Mouse (Mus musculus) hindbrain, embryonic 11.5 days (tissue): ENCODE data around the gene Nup98. TPM values are rescaled to one million over a fixed set of nuclear protein-coding genes. Genes with fewer than 3 reads are reported as not detected.

ENCODE experiments used
- ATAC-seq: fragments of 200-750 bp; cut with Nextera tagmentation; 2 replicates; pipeline ENCODE4 v1.8.0; 2017; ENCODE audit warnings: mild to moderate bottlenecking, moderate TSS enrichment, moderate library complexity; ENCODE audit not compliant: low FRiP score
- DNase-seq: peaks from one replicate; pipeline ENCODE4 v3.0.0-alpha.2; 2015; ENCODE audit warnings: low spot score
- H3K27ac ChIP-seq: fragments of 300-500 bp; sonication (generic); 2 replicates; pipeline ENCODE4 v1.5.1; 2014; ENCODE audit warnings: mild to moderate bottlenecking, low read depth, low read length
- H3K27me3 ChIP-seq: fragments of 300-500 bp; sonication (generic); 2 replicates; pipeline ENCODE4 v1.6.1; 2014; ENCODE audit warnings: mild to moderate bottlenecking, low read length, moderate library complexity, mixed read lengths; ENCODE audit not compliant: control insufficient read depth, insufficient read depth
- H3K36me3 ChIP-seq: fragments of 300-500 bp; sonication (generic); 2 replicates; pipeline ENCODE4 v1.6.1; 2014; ENCODE audit warnings: mild to moderate bottlenecking, low read length, moderate library complexity, mixed read lengths; ENCODE audit not compliant: control insufficient read depth, insufficient read depth
- H3K4me1 ChIP-seq: fragments of 300-500 bp; sonication (generic); replicated peaks from 2 replicates; pipeline ENCODE4 v1.6.1; 2014; ENCODE audit warnings: low read length, mixed read lengths; ENCODE audit not compliant: control insufficient read depth, insufficient read depth
- H3K4me2 ChIP-seq: fragments of 300-500 bp; sonication (generic); replicated peaks from 2 replicates; pipeline ENCODE4 v1.6.1; 2014; ENCODE audit warnings: mild to moderate bottlenecking, low read depth, low read length
- H3K4me3 ChIP-seq: fragments of 300-500 bp; sonication (generic); 2 replicates; pipeline ENCODE4 v1.5.1; 2014; ENCODE audit warnings: low read depth, low read length
- H3K9ac ChIP-seq: fragments of 300-500 bp; sonication (generic); 2 replicates; pipeline ENCODE4 v1.6.1; 2014; ENCODE audit warnings: low read depth, low read length
- H3K9me3 ChIP-seq: fragments of 300-500 bp; sonication (generic); 2 replicates; pipeline ENCODE4 v1.6.1; 2016; ENCODE audit warnings: low read length; ENCODE audit not compliant: control insufficient read depth
- WGBS: fragments of 180-500 bp; shearing (Covaris S2); extraction: QIAGEN DNeasy Blood & Tissue Kit; methylation state at CpG from one replicate; pipeline ENCODE4 v1.1.7; 2014; 5-methylcytosine and 5-hydroxymethylcytosine counted together
- polyA plus RNA-seq: library from polyadenylated mRNA; unstranded; fragments of >200 nt; fragmentation: Nextera tagmentation; extraction: Ambion mirVana; gene quantifications from 2 replicates; pipeline ENCODE4 v1.2.1, GENCODE M21; 2014

The Nup98 gene
- polyA plus RNA-seq, 1 experiment from 2014 or later = 42.1 TPM

GRCm38 (mm10) chr7:102117382-102117781 is 92.6 kb downstream of the Nup98 start:
- no peak for DNase-seq
- no peak for ATAC-seq
- H3K4me3 ChIP-seq = no peak overlapping the region
- H3K27ac ChIP-seq = no peak overlapping the region
- H3K36me3 ChIP-seq = peaks cover 16% of the 10 kb centered on the region; the same call in 1 of the 2 replicates
- H3K9ac ChIP-seq = no peak overlapping the region
- H3K4me2 ChIP-seq = no peak overlapping the region
- H3K4me1 ChIP-seq = no peaks in the 10 kb centered on the region
- no peaks in the 10 kb centered on the region for H3K9me3 ChIP-seq
- no peaks in the 10 kb centered on the region for H3K27me3 ChIP-seq
- WGBS = 82% methylated on average over 6 of the region's 6 CpGs

GRCm38 (mm10) chr7:102116579-102117331 is 93.2 kb downstream of the Nup98 start, which contains the start of gene Chrna10:
Gene Chrna10, minus strand, starts transcription at chr7:102116828.
- no peak within 1 kb of the TSS for H3K9ac ChIP-seq
- no peaks in the 10 kb centered on the region for H3K4me1 ChIP-seq
- ATAC-seq = no peak
- H3K4me3 ChIP-seq = no peak within 1 kb of the TSS
- no peak within 1 kb of the TSS for H3K4me2 ChIP-seq
- no peaks in the 10 kb centered on the region for H3K9me3 ChIP-seq
- peaks cover 10% of the 10 kb centered on the region; the same call in 1 of the 2 replicates for H3K36me3 ChIP-seq
- no peak for DNase-seq
- no peak within 1 kb of the TSS for H3K27ac ChIP-seq
- WGBS = 64% methylated on average over 7 of the region's 7 CpGs
- no peaks in the 10 kb centered on the region for H3K27me3 ChIP-seq

GRCm38 (mm10) chr7:102113151-102113729 is 96.7 kb downstream of the Nup98 start:
- no peak for DNase-seq
- WGBS = 80% methylated on average over 45 of the region's 45 CpGs
- no peaks in the 10 kb centered on the region for H3K4me1 ChIP-seq

GRCm38 (mm10) chr7:102109746-102110145 is 100.2 kb downstream of the Nup98 start:
- 92% methylated on average over 4 of the region's 4 CpGs for WGBS
- no peak overlapping the region for H3K4me3 ChIP-seq
- no peaks in the 10 kb centered on the region; the same call in 1 of the 2 replicates for H3K4me1 ChIP-seq
- no peak overlapping the region for H3K27ac ChIP-seq
- H3K36me3 ChIP-seq = no peaks in the 10 kb centered on the region
- DNase-seq (no peak), ATAC-seq (no peak)
- H3K4me2 ChIP-seq = no peak overlapping the region
- H3K9me3 ChIP-seq = no peaks in the 10 kb centered on the region
- H3K27me3 ChIP-seq = no peaks in the 10 kb centered on the region
- no peak overlapping the region for H3K9ac ChIP-seq

More at GRCm38 (mm10) chr7:102113151-102113729, 96.7 kb downstream of the Nup98 start:
- Histone ChIP-seq H3K9me3 (no peaks in the 10 kb centered on the region), H3K27me3 (no peaks in the 10 kb centered on the region), H3K27ac (no peak overlapping the region), H3K4me3 (no peak overlapping the region), H3K9ac (no peak overlapping the region), H3K4me2 (no peak overlapping the region), H3K36me3 (no peaks in the 10 kb centered on the region)
- no peak for ATAC-seq

GRCm38 (mm10) chr7:102109171-102109570 is 100.8 kb downstream of the Nup98 start, which contains the start of gene Art5:
Gene Art5, minus strand, starts transcription at chr7:102109489.
- ATAC-seq = no peak
- no peaks in the 10 kb centered on the region for H3K36me3 ChIP-seq
- WGBS = 82% methylated on average over 7 of the region's 7 CpGs
- H3K27me3 ChIP-seq = no peaks in the 10 kb centered on the region
- H3K27ac ChIP-seq = no peak within 1 kb of the TSS
- no peak within 1 kb of the TSS for H3K9ac ChIP-seq
- no peak for DNase-seq
- H3K4me3 ChIP-seq = no peak within 1 kb of the TSS
- no peaks in the 10 kb centered on the region for H3K9me3 ChIP-seq
- H3K4me2 ChIP-seq = no peak within 1 kb of the TSS
- H3K4me1 ChIP-seq = no peaks in the 10 kb centered on the region; the same call in 1 of the 2 replicates

GRCm38 (mm10) chr7:102108206-102108605 is 101.8 kb downstream of the Nup98 start:
- no peaks in the 10 kb centered on the region; the same call in 1 of the 2 replicates for H3K4me1 ChIP-seq
- ATAC-seq = no peak

GRCm38 (mm10) chr7:102106700-102107141 is 103.3 kb downstream of the Nup98 start:
- Histone ChIP-seq H3K36me3 (no peaks in the 10 kb centered on the region), H3K4me2 (peak overlapping the region; percentile 30), H3K9ac (no peak overlapping the region; the same call in 1 of the 2 replicates), H3K27me3 (no peaks in the 10 kb centered on the region), H3K9me3 (no peaks in the 10 kb centered on the region), H3K4me3 (peak overlapping the region; percentile 4; the same call in 1 of the 2 replicates), H3K27ac (no peak overlapping the region), H3K4me1 (peaks cover 3% of the 10 kb centered on the region; the same call in 1 of the 2 replicates)
- 17% methylated on average over 23 of the region's 23 CpGs for WGBS
- DNase-seq = peak; percentile 26
- ATAC-seq = peak; percentile 17; the same call in 1 of the 2 replicates

More at GRCm38 (mm10) chr7:102108206-102108605, 101.8 kb downstream of the Nup98 start:
- WGBS = 86% methylated on average over 1 of the region's 1 CpGs
- no peak for DNase-seq
- no peak overlapping the region for H3K4me3 ChIP-seq
- H3K27ac ChIP-seq = no peak overlapping the region
- H3K9ac ChIP-seq = no peak overlapping the region
- H3K9me3 ChIP-seq = no peaks in the 10 kb centered on the region
- H3K4me2 ChIP-seq = no peak overlapping the region
- no peaks in the 10 kb centered on the region for H3K27me3 ChIP-seq
- H3K36me3 ChIP-seq = no peaks in the 10 kb centered on the region

GRCm38 (mm10) chr7:102104126-102104525 is 105.8 kb downstream of the Nup98 start:
- 82% methylated on average over 5 of the region's 5 CpGs for WGBS
- Histone ChIP-seq H3K36me3 (no peaks in the 10 kb centered on the region), H3K4me1 (peaks cover 8% of the 10 kb centered on the region), H3K27ac (no peak overlapping the region), H3K4me3 (no peak overlapping the region), H3K27me3 (no peaks in the 10 kb centered on the region), H3K9ac (no peak overlapping the region), H3K9me3 (no peaks in the 10 kb centered on the region), H3K4me2 (no peak overlapping the region)
- DNase-seq (no peak), ATAC-seq (no peak)
